Mouse (Mus musculus) granulocyte monocyte progenitor cell, adult 5-6 weeks (primary cell): ENCODE data around the gene Smyd4. TPM values are rescaled to one million over a fixed set of nuclear protein-coding genes. Genes with fewer than 3 reads are reported as not detected.
A peak's percentile ranks its signal among the peaks of the same experiment; 100 is the strongest.

Source experiments
- ATAC-seq: replicated peaks from 2 replicates; pipeline ENCODE4 v1.8.0; 2016; ENCODE audit warnings: mild to moderate bottlenecking, moderate TSS enrichment, inconsistent platforms; ENCODE audit not compliant: poor library complexity, severe bottlenecking
- total RNA-seq, 2 experiments: library from RNA; stranded (forward) in 1 of 2; stranded (reverse) in 1 of 2; fragments of 200-712, 200-1000 nt in 1 of 2; fragments of >200 nt in 1 of 2; fragmentation: Nextera tagmentation in 1 of 2; gene quantifications; 2 replicates each; pipeline ENCODE4 v1.2.3; 2014 to 2017

The Smyd4 gene
- total RNA-seq, 2 experiments from 2014 or later: 11.2 to 12.6 TPM

DNA sequence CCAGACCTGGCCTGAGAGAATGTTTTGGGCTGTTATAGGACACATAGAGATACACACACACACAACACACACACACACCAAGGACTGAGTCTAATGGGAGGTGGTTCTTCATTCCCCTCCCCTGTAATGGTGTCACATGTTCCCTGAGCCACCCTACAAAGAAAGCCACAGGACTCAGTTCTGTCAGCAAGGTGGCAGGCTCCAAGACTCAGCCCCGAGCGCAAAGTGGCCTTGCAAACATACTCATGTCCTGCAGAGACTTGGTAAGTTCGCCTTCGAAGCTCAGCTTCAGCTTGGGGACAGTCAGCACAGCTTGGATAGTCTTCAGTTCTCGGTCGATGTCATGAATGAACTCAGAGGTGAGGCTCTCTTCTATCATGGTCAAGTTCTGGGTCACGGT lies 62.4 kb downstream of the Smyd4 start:
- no peak for ATAC-seq

DNA sequence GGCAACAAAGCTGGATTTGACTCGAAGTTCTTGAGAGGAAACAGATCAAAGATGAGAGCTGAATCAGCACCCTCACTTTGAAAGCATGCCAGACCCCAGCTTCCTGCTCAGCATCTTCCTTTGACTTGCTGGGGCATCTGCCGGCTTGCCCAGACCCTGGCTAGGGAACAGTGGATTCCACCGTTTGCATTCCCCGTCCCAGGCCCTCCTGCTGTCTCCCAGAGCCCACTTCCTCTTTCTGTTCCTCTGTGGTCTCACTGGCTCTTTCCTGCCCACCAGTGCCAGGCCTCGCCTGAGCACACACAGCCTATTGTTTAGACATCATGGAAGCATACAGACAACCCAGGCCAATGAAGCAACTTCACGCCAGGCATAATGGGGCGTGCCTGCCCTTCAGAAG lies 66.9 kb downstream of the Smyd4 start:
- peak; percentile 97 for ATAC-seq

DNA sequence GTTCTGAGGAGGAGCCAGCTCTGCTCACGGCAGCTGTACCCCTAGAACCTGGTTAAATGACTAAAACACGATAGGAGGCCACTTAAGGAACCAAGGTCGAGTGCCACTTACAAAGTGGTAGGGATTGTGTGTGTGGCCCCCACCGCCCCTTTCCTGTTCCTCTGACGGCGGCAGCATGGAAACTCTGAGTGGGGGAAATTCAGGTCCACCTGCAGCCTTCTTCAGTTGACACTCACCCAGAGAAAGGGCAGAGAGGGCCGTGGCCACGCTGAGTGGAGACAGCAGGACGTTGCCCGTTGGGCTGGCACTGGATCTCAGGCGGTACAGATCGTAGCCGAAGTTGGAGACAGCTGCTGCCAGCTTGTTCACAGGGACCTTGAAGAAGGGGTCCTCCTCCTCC lies 67.8 kb downstream of the Smyd4 start:
- 0 out of 2 replicates have a peak, but pooled peaks have one; percentile 5 for ATAC-seq

DNA sequence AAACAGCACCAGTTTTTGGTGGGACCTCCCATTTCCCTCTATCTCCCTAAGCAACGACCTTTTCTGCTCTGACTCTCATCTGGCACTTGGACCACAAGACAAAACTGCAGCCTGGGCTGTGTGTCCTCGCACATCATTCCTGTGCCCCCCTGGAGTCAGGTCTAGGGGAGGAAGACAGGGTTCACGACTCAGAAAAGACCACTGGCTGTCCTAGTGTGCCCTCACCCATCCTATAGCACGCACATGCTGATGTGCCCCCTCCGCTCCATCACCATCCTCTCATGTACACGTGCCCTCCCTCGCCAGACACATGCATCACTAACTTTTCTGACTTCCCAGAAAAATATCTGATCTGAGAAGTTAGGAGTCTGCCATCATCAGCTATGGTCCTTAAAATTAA lies 71.8 kb downstream of the Smyd4 start:
- ATAC-seq: no peak

DNA sequence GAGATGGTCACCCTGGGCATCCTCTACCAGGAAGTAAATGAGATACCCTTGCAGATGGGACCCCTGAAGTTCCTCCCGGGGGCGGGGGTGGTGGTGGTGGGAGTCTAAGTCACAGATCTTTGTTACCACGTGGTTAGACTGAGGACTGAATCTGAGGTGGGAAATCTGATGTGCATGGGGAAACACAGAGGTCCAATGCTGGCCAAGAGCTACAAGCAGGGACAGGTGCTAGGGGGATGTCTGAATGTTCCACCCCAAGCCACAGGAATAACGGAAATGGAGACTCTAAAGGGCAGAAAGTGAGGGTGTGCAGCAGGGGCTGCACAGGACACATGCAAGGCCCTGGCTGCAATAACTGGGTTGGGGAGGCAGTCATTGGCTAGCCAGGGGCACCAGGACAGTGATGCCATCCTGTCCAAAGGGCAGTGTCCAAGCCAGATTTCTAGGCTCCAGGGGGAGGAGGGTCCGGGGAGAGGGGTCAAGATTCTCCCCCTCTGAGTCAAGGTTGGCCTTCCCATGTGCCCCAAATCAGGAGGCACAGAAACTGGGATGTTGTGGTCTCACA lies 72.7 kb downstream of the Smyd4 start:
- no peak for ATAC-seq

DNA sequence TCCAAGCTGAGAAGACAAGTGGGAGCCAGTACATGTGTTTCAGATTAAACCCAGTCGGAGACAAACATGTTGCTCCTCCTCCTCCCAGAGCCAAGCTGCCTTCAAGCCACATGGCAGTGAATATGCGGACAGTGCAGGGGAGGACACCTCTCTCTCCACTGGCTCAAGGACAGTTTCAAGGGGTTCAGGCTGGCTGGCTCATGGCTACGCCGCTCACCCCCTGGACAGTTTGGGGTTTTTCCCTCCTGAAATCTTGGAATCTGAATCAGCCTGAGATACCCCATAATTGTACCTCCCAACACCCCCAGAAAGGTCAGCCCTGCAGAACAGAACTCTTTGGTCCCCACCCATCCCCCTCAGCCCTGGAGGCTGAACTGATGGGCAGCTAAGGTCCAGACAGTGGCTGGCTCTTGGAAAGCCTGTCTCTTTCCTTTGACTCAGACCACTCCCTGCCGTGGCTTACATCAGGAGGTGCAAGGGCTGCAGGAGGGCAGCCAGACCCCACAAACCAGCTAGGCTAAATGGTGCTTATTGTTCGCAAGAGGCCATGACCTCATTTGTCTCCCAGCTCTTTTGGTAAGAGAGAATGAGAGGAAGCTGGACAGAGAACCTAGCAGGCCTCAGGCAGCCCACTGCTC lies 73.3 kb downstream of the Smyd4 start:
- ATAC-seq: no peak

DNA sequence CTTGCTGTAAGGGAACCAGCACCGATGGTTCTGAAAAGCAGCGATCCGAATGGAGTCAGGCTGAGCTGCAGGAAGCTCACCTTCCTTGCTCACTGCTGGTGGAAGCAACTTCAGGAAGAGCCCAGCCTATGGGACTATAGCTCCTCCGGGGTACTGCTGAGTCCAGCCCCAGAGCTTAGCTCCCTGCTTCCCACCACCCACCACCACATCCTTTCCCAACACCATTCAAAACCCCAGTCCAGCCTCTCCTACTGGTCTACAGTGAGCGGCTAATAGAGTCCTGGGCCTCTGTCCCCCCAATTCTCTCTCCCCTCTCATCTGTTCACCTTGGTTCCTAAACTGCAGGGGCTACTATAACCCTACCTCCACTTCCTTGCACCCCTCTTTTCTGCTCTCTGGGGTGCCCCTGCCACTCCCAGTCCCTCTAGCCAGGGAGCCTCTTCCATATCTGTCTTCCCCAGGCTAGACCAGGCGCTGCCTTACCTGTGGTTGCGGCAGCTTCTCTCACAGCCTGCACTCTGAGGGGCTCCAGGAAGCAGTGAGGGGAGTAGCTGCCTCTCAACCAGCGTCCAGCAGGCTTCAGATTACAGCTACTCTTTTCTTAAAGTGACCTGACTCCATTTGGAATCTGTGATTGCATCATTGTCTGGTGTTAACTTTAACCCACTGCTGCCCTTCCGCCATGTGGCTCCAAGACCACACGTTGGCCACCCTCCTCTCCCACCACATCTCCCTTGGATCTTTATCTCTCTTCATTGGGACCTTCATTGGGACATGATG lies 74.0 kb downstream of the Smyd4 start, which contains the start of gene Serpinf1:
Serpinf1 (minus strand) TSS at position 689 of the 780 bp plus-strand sequence.
- peak; percentile 70 for ATAC-seq

DNA sequence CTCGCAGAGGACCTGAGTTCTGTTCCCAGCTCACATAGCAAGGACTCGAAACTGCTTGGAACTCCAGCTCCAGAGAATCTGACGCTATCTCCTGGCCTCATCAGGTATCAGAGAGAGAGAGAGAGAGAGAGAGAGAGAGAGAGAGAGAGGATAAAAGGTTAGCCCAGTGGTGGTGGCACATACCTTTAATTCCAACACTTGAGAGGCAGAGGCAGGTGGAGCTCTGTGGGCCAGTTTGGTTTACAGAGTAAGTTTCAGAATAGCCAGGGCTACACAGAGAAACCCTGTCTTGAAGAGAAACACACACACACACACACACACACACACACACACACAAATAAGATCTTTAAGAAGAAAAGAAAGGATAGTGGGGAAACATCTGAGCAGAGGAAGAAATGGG lies 74.9 kb downstream of the Smyd4 start:
- no peak for ATAC-seq

DNA sequence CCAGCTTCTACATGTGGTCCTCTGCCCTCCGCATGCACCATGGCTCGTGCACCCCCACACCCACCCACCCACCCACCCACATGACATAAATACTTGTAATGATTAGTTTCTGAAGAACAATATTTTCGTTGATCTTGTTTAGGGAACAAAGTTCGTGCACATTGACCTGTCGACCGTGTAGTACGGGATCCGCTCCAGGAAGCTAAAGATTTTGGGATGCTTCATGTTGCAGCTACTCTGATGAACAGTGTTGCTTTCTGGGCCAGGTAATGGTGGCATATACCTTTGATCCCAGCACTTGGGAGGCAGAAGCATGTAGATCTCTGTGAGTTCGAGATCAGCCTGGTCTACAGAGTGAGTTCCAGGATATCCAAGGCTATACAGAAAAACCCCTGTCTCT lies 75.8 kb downstream of the Smyd4 start:
- no peak for ATAC-seq

DNA sequence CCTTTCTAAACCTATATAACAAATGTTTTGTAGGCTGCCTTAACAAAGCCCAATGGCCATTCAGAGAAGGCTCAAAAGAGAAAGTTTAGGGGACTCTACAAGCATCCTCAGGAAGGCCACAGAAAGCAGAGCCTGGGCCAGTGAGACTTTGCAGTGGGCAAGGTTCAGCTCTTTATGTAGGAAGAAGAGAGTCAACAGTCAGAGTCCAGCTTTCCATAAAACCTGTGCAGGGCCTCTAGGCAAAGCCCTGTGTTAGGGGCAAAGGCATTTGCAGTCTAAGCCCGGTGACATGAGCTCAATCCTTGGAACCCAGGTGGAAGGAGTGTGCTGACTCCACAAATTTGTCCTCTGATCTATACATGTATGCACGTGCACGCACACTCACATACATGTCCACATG lies 76.2 kb downstream of the Smyd4 start:
- ATAC-seq: no peak

DNA sequence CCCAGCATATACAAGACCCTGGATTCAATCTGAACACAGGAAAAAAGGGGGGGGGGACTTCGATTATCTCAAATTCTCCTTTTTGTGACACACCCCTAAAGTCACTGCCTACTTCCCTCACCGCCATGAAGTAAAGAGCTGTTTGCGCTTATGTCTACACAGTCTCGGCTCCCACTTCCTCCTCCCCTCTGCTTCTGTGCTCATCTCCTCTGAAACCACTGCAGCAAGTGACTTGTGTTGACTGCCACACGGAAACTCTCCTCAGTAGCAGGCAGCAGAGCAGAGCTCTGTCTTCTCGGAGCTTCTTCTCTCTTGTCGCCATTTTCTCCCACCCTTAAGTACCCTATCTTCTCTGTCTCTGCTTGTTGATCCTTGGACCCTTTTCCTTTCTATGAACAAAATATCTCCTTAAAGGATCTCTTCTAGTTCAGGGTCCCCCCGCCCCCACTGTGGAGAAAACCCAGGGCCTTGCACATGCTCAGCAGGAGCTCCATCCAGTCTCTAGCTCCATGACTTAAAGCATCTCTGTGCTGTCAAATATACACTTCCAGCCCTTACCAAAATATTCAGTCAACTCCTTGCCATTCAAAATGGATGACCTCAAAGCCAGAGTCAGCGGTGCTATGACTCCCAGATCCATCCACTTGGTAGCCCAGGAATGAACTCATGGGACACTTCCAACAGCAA lies 80.9 kb downstream of the Smyd4 start:
- ATAC-seq: peak; percentile 99

DNA sequence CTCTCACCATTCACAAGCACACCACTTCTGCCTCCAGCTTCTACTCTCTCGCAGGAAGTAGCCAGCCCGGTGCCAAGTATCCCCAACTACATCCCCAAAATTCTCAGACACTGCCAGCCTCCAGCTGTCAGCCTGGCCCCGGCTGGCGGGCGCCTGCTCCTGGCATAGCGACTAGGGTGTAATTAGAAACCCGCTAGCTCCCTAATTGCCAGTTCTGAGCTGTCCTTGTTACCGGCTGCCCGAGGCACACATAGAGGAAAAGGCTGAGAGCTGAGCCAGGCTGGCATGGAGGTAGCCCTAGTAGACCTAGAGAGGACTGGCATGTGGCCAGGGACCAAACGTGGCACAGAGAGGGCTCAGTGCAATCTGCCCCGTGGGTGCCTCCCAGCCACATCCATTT lies 83.1 kb downstream of the Smyd4 start:
- ATAC-seq: no peak

DNA sequence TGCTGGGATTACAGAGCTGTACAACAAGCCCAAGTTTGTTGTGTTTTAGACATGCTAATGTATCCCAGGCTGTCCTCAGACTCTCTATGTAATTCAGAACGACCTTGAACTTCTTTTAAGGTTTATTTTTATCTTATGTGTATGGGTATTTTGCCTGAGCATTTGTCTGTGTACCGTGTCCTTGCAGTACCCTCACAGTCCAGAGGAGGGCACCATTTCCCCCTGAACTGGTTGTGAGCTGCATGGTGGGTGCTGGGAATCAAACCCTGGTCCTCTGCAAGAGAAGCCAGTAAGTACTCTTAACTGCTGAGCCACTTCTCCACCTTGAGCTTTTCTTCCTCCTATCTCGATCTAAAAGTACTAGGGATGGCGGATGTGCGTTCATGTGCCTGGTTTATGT lies 85.9 kb downstream of the Smyd4 start:
- ATAC-seq: no peak

DNA sequence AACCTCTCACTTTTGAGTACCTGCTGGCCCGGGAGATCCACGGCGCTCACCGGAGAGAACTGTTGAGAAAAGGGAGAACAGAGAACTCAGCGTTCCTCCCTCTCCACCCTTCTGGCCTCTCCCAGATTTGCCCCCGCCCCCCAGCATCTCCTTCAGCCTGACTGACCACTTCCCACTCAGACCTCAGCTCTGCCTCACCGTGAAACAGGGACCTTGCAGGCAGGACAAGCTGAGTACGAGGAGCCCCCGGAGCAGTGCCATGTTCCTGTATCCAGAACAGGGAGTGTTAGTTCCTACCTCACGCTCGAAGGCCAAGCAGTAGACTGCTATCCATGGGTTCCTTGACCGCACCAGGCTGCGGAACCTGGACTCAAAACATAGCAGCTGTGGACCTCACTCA lies 90.0 kb downstream of the Smyd4 start:
- ATAC-seq: 0 out of 2 replicates have a peak, but pooled peaks have one; percentile 30

DNA sequence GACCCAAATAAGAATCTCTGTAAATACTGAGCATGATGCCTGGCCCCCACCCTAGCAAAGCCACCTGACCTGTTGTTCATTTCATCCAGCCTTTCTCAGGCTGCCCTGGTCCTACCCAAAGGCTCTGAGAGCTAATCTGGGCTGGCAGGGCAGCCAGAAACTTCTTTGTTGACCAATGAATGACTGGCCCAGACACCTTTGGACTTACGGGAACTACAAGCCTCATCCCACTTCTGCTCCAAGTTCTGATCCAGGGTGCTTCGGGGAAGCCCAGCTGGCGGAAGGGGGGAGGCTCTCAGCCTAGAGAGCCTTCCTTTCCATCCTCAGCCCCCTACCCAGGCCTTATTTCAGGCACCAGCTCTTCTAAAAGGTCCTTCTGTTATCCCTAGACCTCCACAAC lies 90.6 kb downstream of the Smyd4 start:
- no peak for ATAC-seq

DNA sequence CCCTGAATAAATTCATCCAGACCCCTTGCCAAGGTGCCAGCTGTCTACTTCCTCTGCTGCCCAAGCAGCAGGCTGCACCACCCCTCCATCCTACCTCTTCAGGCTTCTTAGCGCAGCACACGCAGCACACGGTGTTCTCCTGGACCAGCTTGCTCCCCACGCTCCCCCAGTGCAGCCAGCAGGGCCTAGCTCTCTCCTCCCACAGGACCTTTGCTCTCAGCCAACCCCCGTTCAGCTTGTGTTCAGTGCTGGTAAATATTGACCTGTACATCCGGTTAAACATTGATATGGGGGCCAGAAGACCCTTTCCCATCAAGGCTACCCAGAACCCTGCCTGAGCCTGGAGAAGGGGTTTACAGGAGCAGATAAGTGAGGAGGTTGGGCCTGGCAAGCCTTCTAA lies 91.1 kb downstream of the Smyd4 start, which contains the start of gene Serpinf2:
Serpinf2 (minus strand) TSS at position 229 of the 400 bp plus-strand sequence.
- no peak for ATAC-seq

DNA sequence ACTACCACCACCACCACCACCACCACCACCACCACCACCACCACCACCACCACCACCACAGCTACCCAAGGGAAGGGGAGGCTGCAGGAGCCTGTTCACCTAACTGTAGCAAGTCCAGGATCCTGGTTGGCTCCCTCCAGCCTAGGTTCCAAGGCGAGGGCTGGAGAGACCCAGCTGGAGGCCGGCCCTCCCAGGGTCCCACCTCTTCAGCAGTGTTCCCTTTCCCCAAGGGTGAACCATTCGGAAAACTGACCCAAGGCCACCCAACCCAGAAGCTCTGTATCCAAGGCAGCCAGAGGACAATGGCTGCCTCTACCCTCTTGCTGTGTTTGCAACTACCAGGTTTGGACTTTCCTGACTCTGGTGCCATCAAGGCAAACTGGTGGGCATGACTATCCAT lies 91.7 kb downstream of the Smyd4 start:
- ATAC-seq: no peak

DNA sequence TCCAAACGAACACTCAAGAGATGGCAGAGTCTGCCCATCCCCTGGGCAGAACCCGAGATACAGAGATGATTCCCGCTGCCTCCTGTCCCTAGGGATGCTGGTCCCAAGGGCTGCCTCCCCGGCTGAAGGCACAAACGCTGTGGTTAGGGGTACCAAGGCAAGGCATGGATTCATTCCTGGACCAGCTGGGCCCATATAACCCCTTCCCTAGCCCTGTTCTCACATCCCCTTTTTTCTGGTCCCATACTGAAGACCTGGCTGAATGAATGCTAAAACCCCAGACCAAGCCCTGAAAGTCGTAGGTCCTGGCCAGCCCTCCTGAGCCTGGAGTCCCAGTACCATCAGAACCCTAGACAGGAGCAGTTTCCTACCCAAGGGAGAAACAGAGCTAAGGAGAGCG lies 92.8 kb downstream of the Smyd4 start:
- ATAC-seq: no peak

DNA sequence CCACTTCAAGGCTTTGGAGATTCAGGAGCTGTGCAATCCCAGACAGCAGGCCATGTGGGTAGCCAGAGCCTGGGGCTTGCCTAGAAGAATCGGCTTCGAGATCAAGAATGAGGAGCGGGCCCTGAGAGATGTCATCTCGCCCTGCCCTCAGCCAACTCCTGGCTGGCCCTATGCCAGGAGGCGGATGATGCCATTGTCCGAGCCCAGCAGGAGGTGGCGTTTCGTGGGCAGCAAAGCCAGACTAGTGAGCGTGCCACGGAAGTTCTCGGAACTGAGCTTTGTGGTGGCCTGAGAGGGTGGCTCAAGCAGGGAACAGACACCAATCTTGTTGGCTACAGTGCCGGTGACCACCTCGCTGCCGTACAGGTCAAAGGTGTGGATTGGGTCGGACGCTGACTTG lies 93.4 kb downstream of the Smyd4 start:
- no peak for ATAC-seq

DNA sequence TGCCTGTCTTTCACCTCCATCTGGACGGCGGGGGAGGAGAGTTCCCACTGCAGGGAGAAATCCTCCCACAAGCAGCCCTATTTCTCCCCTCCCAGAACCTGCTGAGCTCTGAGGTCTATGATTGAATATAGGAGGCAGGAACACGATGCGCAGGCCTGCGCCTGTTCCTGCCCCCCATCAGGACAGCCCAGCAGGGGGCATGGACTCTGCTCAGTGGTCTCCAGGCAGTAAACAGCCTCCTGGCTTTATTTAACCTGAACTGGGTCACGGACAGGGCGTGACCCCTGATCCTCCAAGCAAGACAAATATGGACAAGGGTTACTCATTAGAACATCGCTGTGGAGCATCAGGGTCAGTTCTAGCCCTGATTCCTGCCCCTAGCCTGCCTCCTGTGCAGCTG lies 95.5 kb downstream of the Smyd4 start:
- no peak for ATAC-seq

DNA sequence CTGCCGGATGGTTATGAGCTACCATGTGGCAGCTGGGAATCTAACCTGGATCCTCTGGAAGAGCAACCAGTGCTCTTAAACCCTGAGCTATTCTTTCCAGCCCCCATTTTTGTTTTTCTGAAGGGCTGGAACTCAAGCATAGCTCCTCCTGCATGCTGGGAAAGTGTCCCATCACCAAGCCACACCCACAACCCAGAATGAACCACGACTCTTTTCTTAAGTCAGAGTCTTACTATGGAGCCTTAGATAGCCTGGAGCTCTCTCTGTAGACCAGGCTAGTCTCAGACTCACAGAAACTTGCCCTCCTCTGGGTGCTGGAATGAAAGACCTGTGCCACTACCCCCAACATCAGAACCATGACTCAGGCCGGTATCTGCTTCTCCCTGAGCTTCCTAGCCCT lies 100.3 kb downstream of the Smyd4 start:
- no peak for ATAC-seq
